Comparison of ENCODE assay signal across 9 mouse cellular contexts in the genomic region with DNA sequence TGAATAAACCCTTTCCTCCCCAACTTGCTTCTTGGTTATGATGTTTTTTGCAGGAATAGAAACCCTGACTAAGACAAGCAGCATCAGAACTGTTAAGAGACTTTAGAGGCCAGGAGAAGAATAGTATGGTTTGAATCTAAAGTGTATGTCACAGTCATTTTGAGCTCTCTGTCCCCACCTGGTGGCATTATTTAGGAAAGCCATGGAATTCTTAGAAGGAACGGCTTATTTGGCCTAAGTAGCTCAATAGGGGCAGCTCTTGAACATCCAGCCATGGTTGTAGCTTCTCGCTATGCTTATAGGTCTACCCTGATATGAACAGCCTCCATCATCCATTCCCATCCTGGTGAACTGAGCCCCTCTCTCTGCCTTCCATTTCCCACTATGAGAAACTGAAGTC. TPM values are rescaled to one million over a fixed set of nuclear protein-coding genes. Genes with fewer than 3 reads are reported as not detected.
DNase-seq lines count a peak whose midpoint lies in the region; ATAC-seq lines count a peak whose summit lies in the region.
"Had no signal": no experiment of that assay in that cellular context is flagged by ENCODE, and none has a peak within 500 bp of the region (broad histone marks: within the 10 kb centered on the region; RNA-seq: fewer than 3 reads in every experiment).

No protein-coding gene starts in this region.

- peak; percentile 15 for DNase-seq in adrenal gland, adult 2 months
- DNase-seq in adrenal gland, postnatal 25 days: no peak
- peak; percentile 45 to 58 for DNase-seq in left cerebral cortex, adult 18-20 months (ENCODE audit: low spot score in 2 of 2)
- DNase-seq in left cerebral cortex, adult 8-10 months (ENCODE audit: low spot score in 2 of 2): no peak
- peak; percentile 74 for DNase-seq in adipocyte (ENCODE audit: low spot score)
- DNase-seq in mesoderm, embryonic 11.5 days (ENCODE audit: low read depth, low spot score): peak; percentile 58
- no peak for DNase-seq in spleen, adult 12 weeks (ENCODE audit: low spot score)

- peak; percentile 74 for ATAC-seq in granulocyte monocyte progenitor cell, adult 5-6 weeks (replicated peaks; ENCODE audit: poor library complexity, severe bottlenecking)

RNA-seq across cellular contexts. Expression of gene Prdx6b, which starts 17.1 kb away (rescaled TPM):
- total RNA-seq in adrenal gland, adult 2 months (2021): not detected
- not detected in 2 replicates for polyA plus RNA-seq in adrenal gland, adult 2 months (2012; rRNA removed)
- total RNA-seq in adrenal gland, postnatal 25 days (2021): not detected in 2 replicates
- not detected for total RNA-seq in left cerebral cortex, adult 18-20 months (2021)
- total RNA-seq in left cerebral cortex, adult 8-10 months (2022): not detected
- total RNA-seq in granulocyte monocyte progenitor cell, adult 5-6 weeks (2014; fragmentation: Nextera tagmentation): not detected in 2 replicates
- total RNA-seq in granulocyte monocyte progenitor cell, adult 5-6 weeks (2017): not detected in 2 replicates
- polyA plus RNA-seq: lung, embryonic 15.5 days had no signal

RNA-seq across cellular contexts. Expression of gene Dnajc10, which starts 40.1 kb away (rescaled TPM):
- total RNA-seq in adrenal gland, adult 2 months (2021): 10 to 100 TPM; 40.0 to 57.3 TPM
- polyA plus RNA-seq in adrenal gland, adult 2 months (2012; rRNA removed): 34.4 and 40.2 TPM in 2 replicates
- 45.6 and 55.0 TPM in 2 replicates for total RNA-seq in adrenal gland, postnatal 25 days (2021)
- total RNA-seq in left cerebral cortex, adult 18-20 months (2021): 10 to 100 TPM; 68.2 to 72.4 TPM
- 10 to 100 TPM; 67.8 to 74.4 (median 72.1) TPM for total RNA-seq in left cerebral cortex, adult 8-10 months (2022)
- 74.0 and 80.3 TPM in 2 replicates for total RNA-seq in granulocyte monocyte progenitor cell, adult 5-6 weeks (2014; fragmentation: Nextera tagmentation)
- 129 and 136 TPM in 2 replicates for total RNA-seq in granulocyte monocyte progenitor cell, adult 5-6 weeks (2017)

Comparison
In these comparisons a context has a peak if more than half of its experiments do, and no peak if none do; other contexts are left out.
1. DNase-seq: peak in adrenal gland, adult 2 months (single experiment), left cerebral cortex, adult 18-20 months (2 of 2), adipocyte (single experiment) and mesoderm, embryonic 11.5 days (single experiment); none in adrenal gland, postnatal 25 days (single experiment), left cerebral cortex, adult 8-10 months (0 of 2) and spleen, adult 12 weeks (single experiment).